Mouse (Mus musculus): Measurements from ENCODE around the gene Gm20219.
"Not testable (repeated sequence)": the region's sequence is repeated elsewhere in the genome, so short reads cannot be mapped to it uniquely, and the experiment has no call there.

The Gm20219 gene

DNA sequence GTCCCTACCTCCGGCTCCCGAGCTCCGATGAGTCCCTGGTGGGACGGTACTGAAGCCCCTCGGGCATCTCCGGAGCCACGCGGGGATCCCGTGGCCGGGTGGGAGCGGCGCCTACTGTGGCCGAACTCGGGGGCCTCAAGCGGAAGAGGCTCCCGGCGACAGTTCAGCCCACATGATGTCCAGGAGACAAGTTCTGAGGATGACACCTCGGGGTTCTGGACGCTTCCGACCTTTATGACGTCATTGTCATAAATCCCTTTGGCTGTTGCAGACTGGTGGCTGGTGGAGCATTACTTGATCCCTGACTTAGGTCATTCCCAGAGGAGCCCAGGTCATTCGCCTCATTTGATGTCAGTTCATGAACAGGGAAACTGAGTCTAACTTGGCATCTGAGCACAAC is 41.9 kb downstream of the Gm20219 start, which contains the start of gene Znrf4:
Gene Znrf4, minus strand, starts transcription at position 122 of the 400 bp plus-strand sequence.
- DNase-seq (ENCODE audit: low spot score in 2 of 2): no peak

DNA sequence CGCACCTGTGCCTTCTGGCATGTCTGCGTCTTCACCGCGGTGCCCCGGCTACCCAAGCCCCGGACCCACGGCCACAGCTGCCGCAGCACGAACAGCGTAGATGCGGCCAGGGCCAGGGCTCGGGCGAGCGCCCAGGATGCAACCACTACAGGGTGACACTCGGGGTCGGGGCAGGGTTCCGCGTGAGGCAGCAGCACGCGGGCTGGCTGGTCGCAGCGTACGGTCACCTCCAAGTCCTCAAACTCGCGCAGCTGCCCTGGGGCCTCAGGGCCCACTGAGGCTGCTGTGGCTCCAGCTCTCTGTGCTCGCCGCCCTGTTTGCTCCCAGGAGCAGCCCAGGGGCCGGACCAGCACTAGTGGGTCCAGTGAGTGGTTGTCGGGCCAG is 42.5 kb downstream of the Gm20219 start:
- no peak for DNase-seq (ENCODE audit: low spot score in 2 of 2)

DNA sequence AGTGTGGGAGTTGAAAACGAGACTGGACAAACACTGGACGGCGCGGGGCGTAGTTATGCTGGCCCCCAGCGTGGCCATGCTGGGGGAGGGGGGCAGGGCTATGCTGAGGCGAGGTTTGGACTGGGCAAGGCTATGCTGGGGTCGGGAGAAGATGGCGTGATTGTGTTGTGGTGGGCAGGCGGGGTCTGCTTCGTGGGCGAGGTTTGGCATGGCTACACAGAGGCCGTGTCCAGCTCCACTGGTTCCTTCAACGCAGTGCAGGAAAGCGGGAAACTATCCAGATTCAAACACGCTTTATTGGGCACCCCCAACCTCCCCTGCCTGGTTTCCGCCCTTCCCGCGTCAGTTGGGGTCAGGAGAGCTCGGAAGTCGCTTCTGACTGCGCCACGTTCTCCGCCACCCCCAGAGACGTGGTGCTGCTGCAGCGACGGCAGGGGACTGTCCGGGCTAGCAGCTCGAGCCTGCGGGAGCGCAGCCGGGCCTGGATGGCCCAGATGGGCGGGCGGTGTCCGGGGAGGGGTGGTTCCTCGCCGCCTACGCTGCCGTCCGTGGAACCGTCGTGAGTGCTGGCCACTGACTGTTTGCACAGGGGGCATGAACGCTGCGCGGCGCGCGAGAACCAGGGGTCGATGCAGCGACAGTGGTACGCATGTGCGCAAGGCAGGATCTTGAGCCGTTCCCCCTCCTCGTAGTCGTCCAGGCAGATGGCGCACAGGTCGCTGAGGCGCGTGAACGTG is 43.0 kb downstream of the Gm20219 start:
- DNase-seq (ENCODE audit: low spot score in 2 of 2): no peak

DNA sequence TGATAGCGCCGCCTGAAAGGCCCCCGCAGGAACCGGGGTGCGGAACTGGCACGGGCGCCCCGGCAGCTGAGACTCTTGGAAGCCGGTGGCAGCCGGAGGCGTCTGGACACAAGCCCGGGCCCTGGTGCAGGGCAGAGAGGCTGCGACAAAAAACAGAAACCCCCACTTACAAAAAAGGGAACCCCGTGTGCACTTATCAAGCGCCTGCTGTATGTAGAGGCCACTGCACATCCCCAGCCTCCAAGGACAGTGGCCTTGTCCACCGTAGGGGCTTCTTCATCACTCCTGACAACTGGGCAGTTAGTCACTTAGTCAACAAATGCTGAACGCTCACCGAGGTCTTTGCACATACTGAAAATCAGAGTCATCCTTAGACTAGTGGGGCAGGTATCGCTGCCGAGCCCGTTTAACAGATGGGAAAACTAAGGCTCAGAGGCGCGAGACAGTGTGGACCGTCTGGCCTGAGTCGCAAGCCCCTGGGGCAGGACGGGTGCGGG is 43.7 kb downstream of the Gm20219 start:
- DNase-seq (ENCODE audit: low spot score in 2 of 2): no peak

DNA sequence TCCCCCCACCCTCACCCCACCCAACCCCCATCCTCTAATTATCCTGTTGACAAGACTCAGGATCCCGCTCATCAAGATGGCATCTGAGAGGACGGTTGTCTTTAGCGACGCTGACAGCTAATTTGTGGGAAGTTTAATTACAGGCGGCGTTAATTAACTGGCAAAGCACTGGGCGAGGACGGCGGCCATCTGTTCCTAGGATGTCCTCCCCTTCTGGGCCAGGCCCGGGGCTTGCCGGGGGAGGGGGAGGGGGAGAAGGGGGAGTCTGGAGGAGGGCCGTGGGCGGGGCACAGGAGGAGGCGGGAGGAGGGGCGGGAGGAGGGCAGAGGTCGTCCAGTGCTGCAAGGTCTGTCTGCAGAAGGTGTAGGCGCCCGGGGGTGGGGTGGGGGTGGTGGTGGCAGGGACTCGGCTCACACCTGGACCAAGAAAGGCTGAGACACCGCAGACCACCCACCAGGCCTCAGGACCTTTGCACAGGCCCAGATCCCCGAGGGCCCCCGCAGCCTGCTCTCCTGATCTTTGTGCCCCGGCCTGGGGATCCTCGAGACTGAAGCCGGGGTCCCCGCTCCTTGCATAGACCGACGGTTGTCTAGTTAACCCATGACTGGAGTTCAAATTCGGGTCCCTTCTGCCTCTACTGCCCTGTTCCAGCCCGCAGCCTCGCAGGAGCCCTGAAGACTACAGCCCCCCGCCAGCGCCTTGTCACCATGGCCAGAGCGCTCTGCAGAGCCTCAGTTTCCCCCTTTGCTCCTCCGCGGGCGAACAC is 44.3 kb downstream of the Gm20219 start:
- DNase-seq (ENCODE audit: low spot score in 2 of 2): no peak

DNA sequence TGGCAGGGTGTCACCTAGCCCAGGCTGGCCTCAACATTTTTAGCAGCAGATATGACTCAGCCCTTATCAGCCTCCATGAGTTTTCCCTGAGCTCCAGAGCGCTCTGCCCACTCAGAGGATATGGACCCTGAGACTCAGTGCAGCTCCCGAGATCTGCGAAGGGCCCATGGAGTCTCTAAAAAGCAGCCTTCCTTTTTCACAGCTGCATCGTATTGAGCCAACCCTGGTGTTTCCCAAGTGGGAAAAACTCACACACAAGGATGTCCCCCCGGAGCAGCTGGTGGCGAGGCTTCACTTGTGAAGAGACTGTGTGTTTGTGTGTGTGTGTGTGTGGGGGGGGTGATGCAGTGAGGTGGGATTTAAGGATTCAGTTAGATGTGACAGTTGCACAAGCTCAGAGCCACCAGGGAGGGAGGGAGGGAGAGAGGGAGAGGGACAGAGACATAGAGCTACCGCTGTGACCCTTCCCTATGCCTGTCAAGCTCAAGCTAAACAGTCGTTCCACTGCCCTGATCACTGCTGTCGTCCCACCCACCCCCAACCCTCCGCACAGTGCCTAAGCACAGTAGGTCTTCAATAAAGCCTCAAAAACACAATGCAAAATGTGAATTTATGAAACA is 45.1 kb downstream of the Gm20219 start:
- no peak for DNase-seq (ENCODE audit: low spot score in 2 of 2)

DNA sequence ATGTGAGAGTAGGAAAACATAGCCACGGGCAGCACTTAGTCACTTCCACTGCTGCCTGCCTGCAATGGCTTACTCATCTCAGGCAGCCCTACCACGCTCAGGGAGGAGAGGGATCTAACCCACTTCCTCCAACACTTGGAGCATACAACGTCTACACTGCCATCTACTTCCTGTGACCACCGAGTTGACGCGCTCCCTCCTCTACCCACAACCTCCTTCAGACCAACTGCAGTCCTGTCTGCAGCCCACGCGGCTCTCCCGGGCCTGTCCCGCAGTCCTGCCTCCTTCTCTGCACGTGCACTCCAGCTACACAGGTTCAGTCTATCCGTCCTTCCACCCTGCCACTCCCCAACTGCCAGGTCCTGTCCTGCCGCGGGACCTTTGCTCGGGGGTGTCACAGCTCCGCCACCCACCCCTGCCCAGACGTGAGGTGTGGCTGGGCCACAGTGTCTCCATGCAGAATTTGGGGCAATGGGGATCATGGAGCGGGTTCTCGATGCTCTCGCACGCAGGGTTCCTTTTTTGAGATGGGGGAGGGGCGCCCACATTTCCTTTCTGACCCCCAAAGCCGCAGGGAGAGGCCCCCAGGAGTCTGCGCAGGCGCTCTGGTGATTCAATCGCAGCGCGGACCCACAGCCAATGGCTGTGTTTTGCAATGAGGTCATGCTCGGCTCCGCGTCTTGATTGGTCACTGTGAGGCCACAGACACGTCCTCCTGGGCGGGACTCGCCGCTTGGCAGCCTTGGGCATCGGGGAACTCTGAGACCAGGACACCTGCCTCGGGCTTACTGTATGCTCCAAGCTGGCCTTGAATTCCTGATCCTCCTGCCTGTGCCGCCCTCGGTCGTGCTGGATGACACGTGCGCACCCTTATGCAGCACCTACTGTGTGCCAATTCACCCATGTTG is 46.8 kb downstream of the Gm20219 start:
- DNase-seq (ENCODE audit: low spot score in 2 of 2): peak; percentile 96 to 97

DNA sequence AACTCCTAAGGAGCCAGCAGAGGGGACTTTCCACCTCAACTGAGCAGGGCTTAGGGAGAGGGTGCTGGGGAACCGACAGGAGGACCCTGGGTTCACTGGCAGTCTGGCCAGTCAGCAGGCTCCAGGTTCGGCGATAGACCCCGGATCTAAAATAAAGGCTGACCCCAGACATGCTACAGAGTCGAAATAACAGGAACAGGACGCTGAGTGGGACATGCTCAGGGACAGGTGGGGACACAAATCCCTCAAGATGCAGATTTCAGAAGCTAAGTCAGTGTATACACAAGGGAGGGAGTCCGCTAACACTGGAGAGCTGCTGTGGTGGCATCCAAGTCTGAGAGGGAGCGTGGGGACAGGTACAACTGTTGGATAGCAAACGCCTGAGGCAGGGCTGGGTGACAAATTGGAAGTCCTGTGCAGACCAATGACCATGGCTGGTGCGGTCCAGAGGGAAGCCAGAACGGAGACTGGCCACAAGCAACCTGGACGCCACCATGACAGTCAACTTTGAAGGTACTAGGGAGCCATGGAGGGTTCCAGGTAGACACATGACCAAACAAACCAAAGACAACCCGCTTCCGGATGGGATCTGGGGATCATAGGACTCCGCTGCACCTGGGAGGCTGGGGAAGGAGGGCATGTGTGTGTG is 47.6 kb downstream of the Gm20219 start:
- no peak for DNase-seq (ENCODE audit: low spot score in 2 of 2)

DNA sequence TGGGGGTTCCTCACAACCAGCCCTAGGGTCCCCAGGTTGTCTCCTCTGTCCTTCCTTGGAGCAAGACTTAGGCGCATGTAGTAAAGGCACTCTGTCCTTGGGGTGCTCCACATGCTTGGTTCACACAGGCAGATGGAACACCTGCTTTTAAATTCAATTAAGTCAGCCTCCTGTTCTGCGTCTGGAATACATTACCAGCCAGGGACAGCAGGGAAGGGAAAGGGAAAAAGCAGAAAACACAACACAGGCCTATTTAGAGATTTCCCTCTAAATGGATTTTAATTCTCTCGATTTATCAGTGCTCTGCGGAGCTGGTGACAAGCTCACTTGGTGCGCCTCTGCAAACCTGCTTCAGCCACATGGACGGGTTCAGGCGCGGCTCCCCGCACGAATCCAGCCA is 48.8 kb downstream of the Gm20219 start:
- no peak for DNase-seq (ENCODE audit: low spot score in 2 of 2)

DNA sequence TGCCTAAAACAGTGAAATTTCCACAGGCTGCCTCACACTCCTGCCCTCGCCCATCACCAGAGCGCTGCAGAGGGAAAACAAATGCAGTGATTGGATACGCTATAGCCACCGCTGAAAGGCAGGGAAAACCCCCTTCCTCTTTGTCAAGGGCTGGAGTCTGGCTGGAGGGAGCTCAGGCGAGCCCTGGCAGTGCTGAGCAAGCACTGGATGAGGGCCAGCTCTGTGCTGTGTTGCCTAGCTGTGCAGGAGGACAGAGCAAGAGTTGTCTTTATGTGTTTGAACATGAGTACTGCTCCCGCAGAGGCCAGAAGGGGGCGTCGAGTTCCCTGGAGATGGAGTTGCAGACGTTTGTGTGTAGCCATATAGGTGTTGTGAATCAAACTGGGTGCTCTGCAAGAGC is 51.7 kb downstream of the Gm20219 start:
- DNase-seq (ENCODE audit: low spot score in 2 of 2): peak; percentile 62 to 73

DNA sequence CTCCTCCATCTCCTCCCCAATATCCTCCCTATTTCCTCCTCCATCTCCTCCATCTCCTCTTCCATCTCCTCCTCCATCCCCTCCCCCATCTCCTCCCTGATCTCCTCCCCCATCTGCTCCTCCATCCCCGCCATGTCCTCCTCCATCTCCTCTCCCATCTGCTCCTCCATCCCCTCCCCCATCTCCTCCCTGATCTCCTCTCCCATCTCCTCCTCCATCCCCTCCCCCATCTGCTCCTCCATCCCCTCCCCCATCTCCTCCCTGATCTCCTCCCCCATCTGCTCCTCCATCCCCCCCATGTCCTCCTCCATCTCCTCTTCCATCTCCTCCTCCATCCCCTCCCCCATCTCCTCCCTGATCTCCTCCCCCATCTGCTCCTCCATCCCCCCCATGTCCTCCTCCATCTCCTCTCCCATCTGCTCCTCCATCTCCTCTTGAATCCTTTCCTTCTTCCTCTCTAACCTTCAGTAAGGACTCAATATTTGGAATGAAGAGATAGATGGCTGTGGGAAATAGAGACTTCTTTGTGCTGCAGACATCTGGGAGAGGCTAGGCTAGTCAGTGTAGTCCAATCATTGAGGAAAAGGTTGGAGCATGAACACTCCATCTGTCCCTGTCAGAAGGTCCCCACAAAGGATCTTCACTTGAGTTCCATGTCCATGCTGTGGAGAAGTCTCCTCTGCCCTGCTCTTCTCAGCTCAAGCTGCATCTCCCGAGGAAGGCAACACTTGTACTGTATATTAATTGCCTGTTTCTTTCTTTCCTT is 52.4 kb downstream of the Gm20219 start:
- not testable (repeated sequence) for DNase-seq (ENCODE audit: low spot score in 2 of 2)
